Mouse (Mus musculus) E14TG2a.4 (cell line): Measurements from ENCODE around the gene Npr3.

Experiments used
- CTCF ChIP-seq: conservative IDR thresholded peaks from 2 replicates; pipeline ENCODE4 v1.5.1; 2014; ENCODE audit warnings: low read length
- POU5F1 ChIP-seq: IDR thresholded peaks from 2 replicates; pipeline ENCODE4 v1.6.1; 2014; ENCODE audit warnings: low read length, borderline replicate concordance

DNA sequence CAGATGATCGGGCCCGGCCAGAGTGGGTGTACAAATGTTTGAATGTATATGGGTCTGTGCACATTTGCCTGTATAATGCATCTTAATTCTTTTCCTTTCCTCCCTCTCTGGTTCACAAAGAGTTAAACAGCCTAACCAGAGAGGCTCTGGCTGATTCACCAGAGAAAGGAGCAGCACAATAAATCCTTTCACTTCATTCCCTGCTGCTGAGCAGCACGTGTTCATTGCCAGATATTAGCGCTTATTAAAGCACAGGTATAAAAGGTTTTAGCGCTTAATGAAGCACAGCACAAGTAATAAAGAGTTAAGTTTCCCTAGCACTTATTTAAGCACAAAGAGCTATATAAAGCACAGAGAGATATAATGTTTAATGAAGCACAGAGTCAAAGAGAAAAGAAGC is 33.8 kb upstream of the Npr3 start:
- no peak for TF ChIP-seq POU5F1
- no peak for TF ChIP-seq CTCF
